Mouse (Mus musculus) midbrain, embryonic 13.5 days (tissue): ENCODE results near the gene Atp6v0a1. TPM values are rescaled to one million over a fixed set of nuclear protein-coding genes. Genes with fewer than 3 reads are reported as not detected.

Source experiments
- ATAC-seq: fragments of 200-750 bp; cut with Nextera tagmentation; 2 replicates; pipeline ENCODE4 v1.8.0; 2017; ENCODE audit warnings: mild to moderate bottlenecking, moderate TSS enrichment, moderate library complexity
- H3K27ac ChIP-seq: fragments of 300-500 bp; sonication (generic); 2 replicates; pipeline ENCODE4 v1.5.1; 2015; ENCODE audit warnings: inconsistent platforms, mild to moderate bottlenecking, moderate library complexity
- H3K27me3 ChIP-seq: fragments of 300-500 bp; sonication (generic); 2 replicates; pipeline ENCODE4 v1.6.1; 2015; ENCODE audit warnings: mild to moderate bottlenecking, inconsistent platforms
- H3K36me3 ChIP-seq: fragments of 300-500 bp; sonication (generic); 2 replicates; pipeline ENCODE4 v1.6.1; 2015; ENCODE audit warnings: mild to moderate bottlenecking, inconsistent platforms
- H3K4me1 ChIP-seq: fragments of 300-500 bp; sonication (generic); replicated peaks from 2 replicates; pipeline ENCODE4 v1.6.1; 2015; ENCODE audit warnings: inconsistent platforms
- H3K4me2 ChIP-seq: fragments of 300-500 bp; sonication (generic); replicated peaks from 2 replicates; pipeline ENCODE4 v1.6.1; 2015; ENCODE audit warnings: moderate library complexity, mild to moderate bottlenecking, inconsistent platforms
- H3K4me3 ChIP-seq: fragments of 300-500 bp; sonication (generic); replicated peaks from 2 replicates; pipeline ENCODE4 v1.5.1; 2015; ENCODE audit warnings: mild to moderate bottlenecking, inconsistent platforms
- H3K9ac ChIP-seq: fragments of 300-500 bp; sonication (generic); replicated peaks from 2 replicates; pipeline ENCODE4 v1.6.1; 2015; ENCODE audit warnings: mild to moderate bottlenecking, inconsistent platforms
- H3K9me3 ChIP-seq: fragments of 300-500 bp; sonication (generic); 2 replicates; pipeline ENCODE4 v1.6.1; 2016; ENCODE audit warnings: mild to moderate bottlenecking, inconsistent platforms
- WGBS: fragments of 180-500 bp; shearing (Covaris S2); methylation state at CpG from one replicate; pipeline ENCODE4 v1.1.7; 2015; 5-methylcytosine and 5-hydroxymethylcytosine counted together
- polyA plus RNA-seq: library from polyadenylated mRNA; unstranded; fragments of >200 nt; fragmentation: Nextera tagmentation; extraction: Ambion mirVana; gene quantifications from 2 replicates; pipeline ENCODE4 v1.2.1, GENCODE M21; 2015

The Atp6v0a1 gene
- 87.6 and 90.8 TPM in 2 replicates for polyA plus RNA-seq

DNA sequence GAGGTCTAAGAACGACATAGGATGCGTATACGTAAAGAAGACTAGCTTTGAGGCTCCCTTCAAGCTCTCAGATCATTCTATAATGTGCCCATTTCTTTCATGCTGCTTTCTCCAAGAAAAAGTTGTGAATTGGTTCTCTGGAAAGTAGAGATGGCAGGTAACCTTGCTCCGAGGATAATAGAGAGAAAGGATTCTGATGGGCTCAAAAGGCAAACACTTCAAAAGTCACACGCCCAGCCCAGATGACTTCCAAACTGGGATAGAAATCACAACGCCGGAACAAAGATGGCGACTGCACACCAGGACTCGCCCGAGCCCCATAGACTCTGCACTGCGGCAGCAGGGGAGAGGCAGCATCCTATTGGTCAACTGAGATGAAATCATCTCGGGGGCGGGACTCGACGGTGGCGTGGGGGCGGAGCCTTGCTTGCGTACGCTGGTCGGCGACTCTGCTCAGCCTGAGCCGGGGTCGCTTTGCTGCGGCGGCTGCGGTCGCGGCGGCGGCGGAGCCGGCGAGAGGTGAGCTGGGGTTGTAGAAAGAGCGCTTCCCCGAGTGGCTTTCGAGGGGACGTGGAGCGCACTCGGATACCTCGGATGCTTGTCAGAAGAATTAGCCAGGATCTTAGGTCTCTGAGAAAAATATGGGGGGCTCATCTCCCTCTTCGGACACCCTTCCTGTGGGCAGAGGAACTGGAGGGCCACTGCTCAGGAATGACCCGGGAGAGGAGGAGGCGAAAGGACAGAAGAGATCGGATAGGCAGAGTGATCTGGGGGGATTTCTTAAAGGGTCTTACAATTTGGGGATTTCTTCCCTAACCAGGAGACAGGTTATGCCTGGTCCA lies at the start of gene Atp6v0a1:
Atp6v0a1 (plus strand) TSS at position 407 of the 842 bp plus-strand sequence.
- Histone ChIP-seq H3K4me1 (peaks cover 43% of the 10 kb centered on the region), H3K27ac (peak within 1 kb of the TSS; percentile 88), H3K9me3 (no peaks in the 10 kb centered on the region), H3K4me2 (peak within 1 kb of the TSS; percentile 63), H3K27me3 (peaks cover 5% of the 10 kb centered on the region; the same call in 1 of the 2 replicates), H3K36me3 (peaks cover 16% of the 10 kb centered on the region), H3K9ac (peak within 1 kb of the TSS; percentile 88), H3K4me3 (peak within 1 kb of the TSS; percentile 66)
- peak; percentile 100 for ATAC-seq
- WGBS = under 1% methylated on average over 44 of the region's 44 CpGs

DNA sequence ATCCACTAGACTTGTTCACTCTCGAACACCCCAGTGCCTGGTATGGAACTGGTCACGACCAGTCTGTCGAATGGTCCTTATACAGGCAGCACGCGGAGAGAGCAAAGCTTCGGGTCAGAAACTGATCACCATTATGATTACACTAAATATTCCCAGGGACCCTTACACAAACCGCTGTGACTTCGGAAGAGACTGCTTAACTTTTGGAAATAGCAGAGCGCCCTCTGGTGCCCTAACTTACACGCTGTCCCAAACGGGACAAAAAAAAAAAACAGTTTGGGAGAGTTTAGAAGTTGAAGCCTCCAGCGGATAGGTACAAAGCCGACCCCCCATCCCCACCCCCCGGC lies 49.8 kb upstream of the Atp6v0a1 start:
- Histone ChIP-seq H3K4me3 (peak overlapping the region; percentile 27), H3K27ac (no peak overlapping the region), H3K9me3 (no peaks in the 10 kb centered on the region), H3K4me2 (peak overlapping the region; percentile 45), H3K4me1 (peaks cover 11% of the 10 kb centered on the region), H3K27me3 (peaks cover 31% of the 10 kb centered on the region), H3K9ac (no peak overlapping the region), H3K36me3 (no peaks in the 10 kb centered on the region)
- ATAC-seq = peak; percentile 8; the same call in 1 of the 2 replicates
- 4% methylated on average over 14 of the region's 14 CpGs for WGBS

DNA sequence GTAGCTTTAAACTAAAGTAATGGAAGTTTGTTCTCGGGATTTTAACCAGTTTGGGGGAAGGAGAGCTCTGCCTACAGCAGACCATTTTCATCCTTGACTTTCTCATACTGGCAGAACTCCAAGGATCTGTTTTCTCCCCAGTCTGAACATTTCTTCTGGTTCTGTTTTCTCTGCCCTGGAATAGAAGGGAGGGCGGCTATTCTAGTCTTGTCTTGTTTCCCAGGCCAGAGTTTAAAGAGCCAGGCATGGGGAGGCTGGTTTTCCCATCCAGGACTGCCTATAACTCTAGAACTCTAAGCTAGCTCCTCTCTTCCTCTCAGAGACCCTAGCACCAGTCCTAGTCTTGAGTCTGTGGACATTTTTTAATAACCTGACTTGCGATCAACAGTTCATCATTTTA lies 49.4 kb upstream of the Atp6v0a1 start:
- H3K36me3 ChIP-seq = no peaks in the 10 kb centered on the region
- no peak overlapping the region for H3K9ac ChIP-seq
- no peak for ATAC-seq
- no peak overlapping the region for H3K27ac ChIP-seq
- peaks cover 11% of the 10 kb centered on the region for H3K4me1 ChIP-seq
- WGBS = 30% methylated on average over 3 of the region's 3 CpGs
- H3K9me3 ChIP-seq = no peaks in the 10 kb centered on the region
- H3K4me2 ChIP-seq = no peak overlapping the region
- H3K27me3 ChIP-seq = peaks cover 31% of the 10 kb centered on the region
- H3K4me3 ChIP-seq = no peak overlapping the region

DNA sequence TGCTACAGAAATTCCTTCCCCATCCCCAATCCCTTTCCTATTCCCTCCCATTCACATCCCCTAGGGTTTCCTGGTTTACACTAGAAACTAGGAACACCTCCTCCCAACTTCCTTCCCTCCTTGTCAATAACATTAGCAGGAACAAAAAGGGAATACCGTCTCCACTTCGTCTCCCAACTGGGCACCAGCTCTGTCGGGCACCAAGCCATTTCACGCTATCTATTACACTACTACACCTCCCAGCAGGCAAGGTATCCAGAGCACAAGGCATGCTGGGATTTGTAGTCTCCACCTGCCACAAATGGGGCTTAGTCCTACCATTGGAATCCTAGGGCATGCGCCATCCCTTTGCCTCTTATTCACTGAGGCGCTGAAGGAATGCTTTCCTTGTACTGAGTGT lies 48.7 kb upstream of the Atp6v0a1 start:
- ATAC-seq = peak; percentile 89
- WGBS = 6% methylated on average over 6 of the region's 6 CpGs

DNA sequence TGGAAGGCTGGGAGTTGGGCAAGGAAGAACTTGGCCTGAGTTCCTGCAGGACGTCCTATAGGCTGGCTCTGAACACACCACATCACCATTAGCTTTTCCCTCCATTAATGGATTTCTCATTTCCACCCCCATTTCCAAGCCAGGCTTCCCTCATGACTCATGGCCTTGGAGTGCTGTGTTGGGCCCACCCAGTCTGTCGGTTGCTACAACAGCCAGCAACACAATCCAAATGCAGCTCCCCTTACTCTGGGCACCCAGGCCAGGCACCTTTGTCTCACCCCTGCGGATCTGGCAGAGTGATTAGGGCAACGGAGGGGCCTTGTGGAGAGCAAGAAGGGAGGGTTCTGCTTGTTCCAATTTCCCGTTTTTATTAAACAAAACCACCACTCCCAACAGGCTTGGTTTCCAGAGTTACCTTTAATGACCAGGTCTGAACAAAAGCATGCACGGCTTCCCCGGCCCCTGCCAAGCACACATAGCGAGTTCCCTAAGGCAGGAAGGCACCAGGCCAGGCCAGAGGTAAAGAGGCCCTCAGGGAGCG lies 46.8 kb upstream of the Atp6v0a1 start:
- no peak for ATAC-seq
- Histone ChIP-seq H3K27ac (no peak overlapping the region), H3K4me3 (no peak overlapping the region), H3K4me1 (peaks cover 11% of the 10 kb centered on the region), H3K27me3 (peaks cover 53% of the 10 kb centered on the region), H3K9ac (no peak overlapping the region), H3K4me2 (no peak overlapping the region), H3K36me3 (no peaks in the 10 kb centered on the region), H3K9me3 (no peaks in the 10 kb centered on the region)
- WGBS = 68% methylated on average over 9 of the region's 9 CpGs

More for the DNA sequence above, 48.7 kb upstream of the Atp6v0a1 start:
- Histone ChIP-seq H3K4me2 (peak overlapping the region; percentile 17), H3K27me3 (peaks cover 36% of the 10 kb centered on the region), H3K4me3 (no peak overlapping the region), H3K4me1 (peaks cover 11% of the 10 kb centered on the region), H3K27ac (no peak overlapping the region), H3K9ac (no peak overlapping the region), H3K9me3 (no peaks in the 10 kb centered on the region), H3K36me3 (no peaks in the 10 kb centered on the region)

DNA sequence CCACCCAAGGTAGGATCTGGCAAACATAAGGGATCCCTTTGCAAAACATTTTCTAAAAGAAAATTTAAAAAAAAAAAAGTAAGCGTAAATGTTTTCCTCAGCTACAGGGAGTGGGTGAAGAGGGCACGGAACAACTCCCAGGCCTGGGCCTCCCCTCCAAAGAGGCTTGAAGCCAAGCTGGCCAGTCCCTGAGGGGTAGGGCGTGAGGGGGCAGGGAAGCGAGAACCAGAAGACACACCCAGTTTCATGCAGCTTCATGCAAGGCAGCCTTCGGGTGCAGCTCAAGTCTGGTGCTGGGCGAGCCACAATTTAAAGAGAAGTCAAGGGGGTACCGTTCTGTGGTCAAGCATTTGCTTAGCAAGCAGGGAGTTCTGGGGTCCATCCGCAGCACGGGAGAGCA lies 45.6 kb upstream of the Atp6v0a1 start:
- Histone ChIP-seq H3K27ac (no peak overlapping the region), H3K4me1 (peaks cover 8% of the 10 kb centered on the region), H3K27me3 (peaks cover 53% of the 10 kb centered on the region), H3K36me3 (no peaks in the 10 kb centered on the region), H3K4me3 (no peak overlapping the region), H3K4me2 (no peak overlapping the region), H3K9ac (no peak overlapping the region), H3K9me3 (no peaks in the 10 kb centered on the region)
- WGBS = 79% methylated on average over 9 of the region's 9 CpGs
- no peak for ATAC-seq

DNA sequence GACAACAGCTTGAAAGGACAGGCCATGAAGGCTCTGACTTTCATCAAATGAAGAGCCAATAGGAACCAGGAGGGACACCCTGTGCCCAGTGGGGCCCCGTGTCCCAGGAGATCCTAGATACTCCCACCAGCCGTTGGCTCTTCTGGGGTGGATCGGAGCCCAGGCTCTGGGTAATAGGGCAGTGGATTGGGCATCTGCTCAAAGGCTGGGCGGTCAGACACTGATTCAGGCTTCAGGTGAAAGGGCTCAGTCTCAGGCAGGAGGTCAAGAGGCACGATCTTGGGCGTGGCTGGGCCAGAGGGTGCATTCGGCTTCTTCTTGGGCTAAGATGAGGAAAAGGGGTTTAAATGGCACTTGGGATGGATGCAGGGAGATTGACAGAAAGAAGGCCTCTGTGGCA lies 45.1 kb upstream of the Atp6v0a1 start:
- peaks cover 53% of the 10 kb centered on the region for H3K27me3 ChIP-seq
- no peak overlapping the region for H3K9ac ChIP-seq
- no peaks in the 10 kb centered on the region for H3K9me3 ChIP-seq
- 86% methylated on average over 7 of the region's 7 CpGs for WGBS
- H3K4me2 ChIP-seq = no peak overlapping the region
- H3K27ac ChIP-seq = no peak overlapping the region
- H3K4me3 ChIP-seq = no peak overlapping the region
- ATAC-seq = no peak
- H3K4me1 ChIP-seq = peaks cover 3% of the 10 kb centered on the region
- no peaks in the 10 kb centered on the region for H3K36me3 ChIP-seq

DNA sequence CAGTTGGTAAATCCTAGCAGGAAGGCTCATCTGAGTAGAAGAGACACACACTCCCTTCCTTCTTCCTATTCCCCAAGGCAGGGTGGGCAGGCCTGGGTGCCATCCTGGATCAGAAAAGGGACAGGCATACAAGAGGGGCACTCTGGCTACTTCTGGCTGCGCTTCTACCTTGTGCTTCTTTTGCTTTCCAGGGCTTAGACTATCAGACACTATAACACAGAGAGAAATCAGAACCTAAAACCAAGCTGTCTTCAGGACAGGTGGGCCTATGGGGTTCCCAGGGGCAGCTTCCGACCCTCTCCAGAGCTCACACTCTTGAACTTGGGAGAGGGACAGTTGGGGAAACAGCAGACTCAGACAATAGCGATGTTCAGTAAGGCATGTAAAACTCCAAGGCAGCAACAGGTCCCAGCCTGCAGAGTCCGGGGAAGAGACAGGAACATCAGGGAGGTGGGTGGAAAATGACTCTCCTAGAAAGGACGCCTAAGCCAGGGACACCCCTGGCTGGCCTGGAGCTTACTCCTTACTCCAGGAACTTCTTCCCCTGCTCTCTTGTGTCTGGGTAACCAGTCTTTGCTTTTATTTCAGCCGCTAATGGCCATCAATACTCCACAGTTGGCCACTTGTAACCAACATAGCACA lies 44.2 kb upstream of the Atp6v0a1 start:
- H3K4me3 ChIP-seq = no peak overlapping the region
- no peaks in the 10 kb centered on the region for H3K9me3 ChIP-seq
- ATAC-seq = no peak
- H3K36me3 ChIP-seq = no peaks in the 10 kb centered on the region
- H3K27ac ChIP-seq = no peak overlapping the region
- no peak overlapping the region for H3K9ac ChIP-seq
- 85% methylated on average over 6 of the region's 6 CpGs for WGBS
- peaks cover 9% of the 10 kb centered on the region for H3K4me1 ChIP-seq
- H3K4me2 ChIP-seq = no peak overlapping the region
- H3K27me3 ChIP-seq = peaks cover 53% of the 10 kb centered on the region

DNA sequence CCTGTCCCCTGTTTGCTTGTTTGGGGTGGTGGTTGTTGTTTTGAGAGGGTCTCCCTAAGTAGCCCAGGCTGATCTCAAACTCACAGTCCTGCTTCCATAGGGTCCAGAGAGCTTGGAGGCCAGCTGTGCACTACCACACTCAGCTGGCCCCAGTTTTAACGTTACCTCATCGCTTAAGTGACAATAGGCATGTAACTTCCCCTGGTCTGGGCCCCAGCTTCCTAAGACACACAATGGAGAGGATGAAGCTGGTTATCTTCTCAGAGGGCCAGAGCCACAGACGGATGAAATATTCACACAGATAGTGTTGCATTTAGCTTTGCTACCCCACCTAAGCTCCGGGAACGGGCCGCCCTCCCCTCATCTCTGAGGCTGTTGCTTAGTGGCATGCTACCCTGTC lies 43.5 kb upstream of the Atp6v0a1 start:
- Histone ChIP-seq H3K9ac (no peak overlapping the region), H3K4me1 (peaks cover 14% of the 10 kb centered on the region), H3K4me2 (no peak overlapping the region), H3K36me3 (no peaks in the 10 kb centered on the region), H3K9me3 (no peaks in the 10 kb centered on the region), H3K27me3 (peaks cover 57% of the 10 kb centered on the region), H3K27ac (no peak overlapping the region), H3K4me3 (no peak overlapping the region)
- 78% methylated on average over 6 of the region's 6 CpGs for WGBS
- no peak for ATAC-seq

DNA sequence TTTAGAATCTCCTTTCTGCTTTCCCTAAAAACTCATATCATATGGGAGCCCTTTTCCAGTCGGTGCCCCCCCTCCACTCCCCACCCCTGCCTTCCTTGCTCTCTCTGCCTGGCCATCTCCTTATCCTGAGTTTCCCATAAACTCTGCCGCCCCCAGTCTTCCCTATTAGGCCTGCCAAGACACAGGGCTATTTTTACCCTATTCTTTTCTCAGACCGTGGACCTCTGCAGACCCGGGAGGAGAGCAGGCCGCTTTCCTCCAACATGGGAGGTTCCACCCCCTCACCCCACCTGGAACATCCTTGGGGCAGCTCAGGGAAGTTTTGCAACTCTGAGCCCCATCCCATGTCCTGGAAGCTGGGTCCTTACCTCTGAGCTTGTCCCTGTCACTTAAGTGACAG lies 41.9 kb upstream of the Atp6v0a1 start:
- WGBS = 62% methylated on average over 5 of the region's 5 CpGs
- Histone ChIP-seq H3K27ac (no peak overlapping the region), H3K4me1 (peaks cover 14% of the 10 kb centered on the region), H3K36me3 (no peaks in the 10 kb centered on the region), H3K4me2 (no peak overlapping the region), H3K4me3 (no peak overlapping the region), H3K9ac (no peak overlapping the region), H3K9me3 (no peaks in the 10 kb centered on the region), H3K27me3 (peaks cover 73% of the 10 kb centered on the region)
- ATAC-seq = no peak

DNA sequence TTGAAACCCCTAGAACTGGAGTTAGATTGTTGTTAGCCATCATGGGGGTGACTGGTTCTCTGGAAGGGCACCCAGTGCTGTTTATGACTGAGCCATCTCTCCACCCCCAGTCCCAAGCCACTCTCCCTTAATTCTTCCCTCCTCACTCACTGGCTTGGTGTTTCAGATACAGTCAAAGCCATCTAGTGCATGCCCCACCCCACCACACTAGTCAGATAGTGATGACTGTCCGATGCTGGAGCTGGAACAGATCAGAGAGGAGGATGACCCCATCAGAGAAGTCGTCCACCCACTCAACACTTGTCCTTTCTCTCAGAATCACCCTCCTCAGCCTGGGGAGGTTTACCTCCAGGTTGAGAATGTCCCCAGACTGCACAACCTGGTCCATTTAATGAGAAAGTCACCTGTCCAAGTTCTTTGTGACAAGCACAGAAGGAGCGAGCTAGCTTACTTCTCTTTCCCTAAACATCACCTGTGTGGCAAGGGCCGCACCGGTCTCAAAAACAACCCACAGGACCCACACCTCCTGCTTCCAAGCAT lies 41.3 kb upstream of the Atp6v0a1 start:
- H3K27me3 ChIP-seq = peaks cover 78% of the 10 kb centered on the region
- H3K4me2 ChIP-seq = no peak overlapping the region
- ATAC-seq = no peak
- 80% methylated on average over 5 of the region's 5 CpGs for WGBS
- H3K4me1 ChIP-seq = peaks cover 14% of the 10 kb centered on the region
- no peak overlapping the region for H3K27ac ChIP-seq
- no peak overlapping the region for H3K4me3 ChIP-seq
- no peaks in the 10 kb centered on the region for H3K9me3 ChIP-seq
- no peak overlapping the region for H3K9ac ChIP-seq
- H3K36me3 ChIP-seq = no peaks in the 10 kb centered on the region

DNA sequence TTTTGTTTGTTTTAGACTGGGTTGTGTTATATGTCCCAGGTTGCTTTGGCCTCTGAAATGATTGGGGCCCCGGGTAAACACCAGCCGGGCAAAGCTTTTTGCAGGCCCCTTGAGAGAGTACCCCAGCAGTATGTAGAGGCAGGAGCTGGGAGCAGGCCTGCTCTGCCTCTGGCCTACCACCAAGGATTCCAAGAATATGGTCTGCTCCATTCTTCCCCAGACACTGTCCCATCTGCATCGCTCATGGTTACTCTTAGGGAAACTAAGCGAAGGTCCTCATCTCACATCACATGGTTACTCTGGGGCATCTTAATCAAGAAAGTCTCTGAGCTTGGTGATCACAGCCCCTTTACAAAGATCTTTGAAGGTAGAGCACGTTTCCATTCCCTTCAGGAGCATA lies 40.8 kb upstream of the Atp6v0a1 start:
- H3K27ac ChIP-seq = no peak overlapping the region
- H3K9me3 ChIP-seq = no peaks in the 10 kb centered on the region
- no peak overlapping the region for H3K9ac ChIP-seq
- no peaks in the 10 kb centered on the region for H3K36me3 ChIP-seq
- H3K4me2 ChIP-seq = no peak overlapping the region
- peaks cover 83% of the 10 kb centered on the region for H3K27me3 ChIP-seq
- H3K4me1 ChIP-seq = peaks cover 14% of the 10 kb centered on the region
- 72% methylated on average over 5 of the region's 5 CpGs for WGBS
- H3K4me3 ChIP-seq = no peak overlapping the region
- ATAC-seq = no peak
